Mouse (Mus musculus): ENCODE measurements at regions not wholly inside any gene's neighbourhood (a gene's known extent, or its start where the extent isn't known, plus 50 kb on each side); places are given as distances from the start of the nearest gene placed in this dataset.

- no peak for DNase-seq (ENCODE audit: low spot score)
Measured at GRCm38 (mm10) chr5:106392213-106392612, 65.8 kb downstream of the Barhl2 start.

DNA sequence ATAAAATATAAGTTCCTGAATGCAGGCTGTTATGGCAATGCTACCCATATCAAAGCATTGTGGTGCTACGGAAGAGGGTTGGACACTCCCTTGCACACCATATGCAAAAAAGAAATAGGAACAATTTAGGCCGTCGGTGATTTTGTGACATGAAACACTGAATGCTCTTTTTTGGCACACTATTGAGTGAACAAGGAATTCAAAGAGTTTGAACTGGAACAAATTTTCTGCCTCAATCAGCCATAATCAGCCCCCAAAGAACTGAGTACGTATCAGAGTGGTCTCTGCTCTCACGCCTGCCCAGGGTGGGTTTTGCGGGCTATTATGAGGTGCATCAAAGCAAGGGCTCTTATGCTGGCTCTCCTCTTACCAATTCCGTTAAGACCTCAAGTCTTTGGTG is 71.3 kb downstream of the Barhl2 start:
- no peak for DNase-seq (ENCODE audit: low spot score)

GRCm38 (mm10) chr5:106385838-106386237 is 72.1 kb downstream of the Barhl2 start:
- no peak for DNase-seq (ENCODE audit: low spot score)

GRCm38 (mm10) chr5:106385219-106385618 is 72.7 kb downstream of the Barhl2 start:
- DNase-seq (ENCODE audit: low spot score): no peak

DNA sequence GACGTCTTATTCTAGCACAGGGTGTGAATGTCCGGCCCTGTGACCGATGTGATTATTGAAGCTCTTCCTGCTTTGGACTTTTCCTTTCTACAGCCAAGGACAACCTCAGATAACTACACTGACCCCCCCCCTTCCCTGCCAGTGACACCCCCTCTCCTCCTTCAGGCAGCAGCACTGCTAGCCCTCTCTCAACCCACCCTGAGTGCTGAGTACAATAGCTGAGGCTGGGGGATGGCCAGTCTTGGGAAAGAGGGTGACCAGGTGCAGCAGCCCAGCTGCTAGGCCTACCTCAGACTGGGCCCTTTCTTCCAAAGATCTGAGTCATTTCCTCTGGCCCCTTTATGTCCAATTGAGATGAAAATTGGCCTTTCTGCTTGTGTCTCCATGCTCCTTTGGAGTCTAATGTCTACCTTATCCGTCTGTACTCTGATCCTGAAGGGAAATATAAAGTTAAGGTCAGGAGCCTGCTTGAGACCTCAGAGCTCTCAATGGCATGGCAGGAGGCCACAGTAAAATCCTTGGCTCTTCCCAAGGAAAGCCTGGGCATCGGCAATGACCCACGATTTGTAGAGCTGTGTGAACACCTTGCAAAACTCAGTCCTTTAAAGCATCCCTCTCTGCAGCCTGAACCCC is 73.7 kb downstream of the Barhl2 start:
- DNase-seq (ENCODE audit: low spot score): no peak

DNA sequence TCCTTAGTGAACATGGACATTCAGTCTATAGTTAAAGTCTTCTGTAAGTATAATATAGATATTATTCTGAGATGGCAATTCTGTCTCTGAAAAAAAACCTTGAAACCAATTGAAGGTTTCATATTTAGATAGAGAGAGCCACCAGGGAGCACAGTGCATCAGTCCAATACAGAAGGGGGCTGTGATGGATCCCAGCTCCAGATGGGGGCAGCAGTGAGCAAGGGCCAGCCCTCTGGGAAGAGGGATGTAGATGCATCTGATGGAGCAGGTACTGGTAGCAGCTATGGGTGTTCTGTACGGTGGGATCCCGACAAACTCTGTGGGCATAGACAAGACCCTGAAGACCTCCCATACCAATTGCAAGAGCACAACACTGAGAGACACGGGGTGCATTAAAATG is 76.0 kb downstream of the Barhl2 start:
- DNase-seq (ENCODE audit: low spot score): no peak

DNA sequence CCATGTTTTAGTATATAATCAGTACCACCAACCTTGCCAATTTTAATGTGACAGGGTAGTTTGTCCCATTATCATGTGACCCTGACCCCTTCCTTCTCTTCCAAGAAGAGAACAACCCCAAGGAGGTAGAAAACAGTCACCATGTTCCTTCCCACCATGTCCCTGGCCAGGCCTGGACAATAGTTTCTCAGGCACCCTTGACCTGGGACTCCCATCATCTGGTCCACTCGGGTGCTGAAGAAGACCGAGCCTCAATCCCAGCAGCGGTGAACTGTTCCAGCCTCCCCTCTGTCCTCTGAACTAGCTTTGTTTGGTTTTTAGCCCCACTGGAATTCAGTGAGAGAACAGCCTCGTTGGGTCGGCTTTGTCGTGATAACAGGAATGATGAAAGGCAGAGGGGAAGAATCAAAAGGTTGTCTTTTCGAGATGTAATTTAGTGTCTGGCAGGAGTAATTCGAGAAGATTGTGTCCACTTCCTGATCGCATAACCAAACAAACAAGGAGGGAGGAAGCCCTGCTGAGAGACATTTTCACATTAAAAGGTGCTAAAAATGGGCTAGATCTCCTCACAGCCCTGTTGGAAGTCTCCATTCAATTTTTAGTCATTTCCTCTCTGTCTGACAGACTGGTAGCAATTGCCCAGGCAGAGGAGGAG is 77.2 kb downstream of the Barhl2 start:
- no peak for DNase-seq (ENCODE audit: low spot score)

GRCm38 (mm10) chr5:106376781-106377525 is 81.0 kb downstream of the Barhl2 start:
- DNase-seq (ENCODE audit: low spot score): no peak

DNA sequence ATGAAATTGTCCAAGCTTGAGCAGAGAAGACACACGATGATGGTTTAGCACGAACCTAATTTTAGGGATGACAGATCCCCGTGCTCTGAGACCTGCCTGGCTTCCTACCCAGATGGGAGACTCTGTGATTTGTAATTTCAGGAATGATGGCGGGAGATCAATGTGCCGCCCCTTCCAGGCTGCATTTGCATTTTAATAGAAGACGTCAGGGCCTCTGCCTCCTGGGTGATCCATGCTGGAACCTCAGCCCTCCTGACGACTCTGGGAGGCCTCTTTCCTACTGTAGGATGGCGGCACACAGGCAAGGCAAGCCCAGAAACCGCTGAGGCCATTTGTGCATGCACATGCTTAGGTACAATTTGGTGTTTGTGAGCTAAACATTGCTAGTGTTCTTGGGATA is 90.1 kb downstream of the Barhl2 start:
- DNase-seq (ENCODE audit: low spot score): no peak

- no peak for DNase-seq (ENCODE audit: low spot score)
Measured at GRCm38 (mm10) chr5:106367312-106367711, 90.7 kb downstream of the Barhl2 start.

GRCm38 (mm10) chr5:106366006-106366405 is 92.0 kb downstream of the Barhl2 start:
- no peak for DNase-seq (ENCODE audit: low spot score)

DNA sequence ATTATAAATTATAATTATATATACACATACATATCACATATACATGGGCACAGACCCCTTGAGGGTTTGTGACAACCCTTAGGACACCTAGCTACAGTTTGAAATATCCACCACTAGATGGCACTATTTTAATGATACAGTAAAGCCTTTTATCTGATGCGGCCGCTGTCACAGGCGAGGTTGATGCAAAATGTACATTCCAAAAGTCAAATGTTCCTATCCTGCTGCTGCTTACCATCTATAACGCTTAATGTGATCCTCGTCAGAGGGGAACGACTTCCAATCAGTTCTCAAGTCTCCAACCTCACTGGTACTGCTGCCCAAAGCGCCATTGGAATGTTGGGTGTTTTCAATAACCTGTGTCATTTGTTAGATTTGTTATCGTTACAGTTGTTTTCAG is 92.9 kb downstream of the Barhl2 start:
- DNase-seq (ENCODE audit: low spot score): peak; percentile 8

DNA sequence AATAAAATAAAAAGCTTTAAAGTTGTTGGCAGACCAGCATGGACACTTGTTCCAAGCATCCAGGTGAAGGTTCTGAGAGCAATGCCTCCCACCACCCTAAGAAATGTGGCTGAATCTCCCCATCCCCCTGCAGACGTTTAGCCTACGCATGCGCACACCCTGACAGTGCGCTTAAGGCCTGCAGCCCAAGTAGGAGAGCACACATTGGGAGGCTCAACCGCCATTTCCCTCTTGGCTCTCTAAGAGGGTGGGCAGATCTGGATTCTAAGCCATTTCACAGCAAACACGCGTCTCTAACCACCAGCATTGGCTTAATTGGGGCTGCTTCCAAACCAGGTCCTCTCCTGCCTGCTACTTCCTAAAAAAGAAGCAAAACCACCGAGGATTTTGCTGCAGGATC is 106.6 kb downstream of the Barhl2 start:
- no peak for DNase-seq (ENCODE audit: low spot score)

DNA sequence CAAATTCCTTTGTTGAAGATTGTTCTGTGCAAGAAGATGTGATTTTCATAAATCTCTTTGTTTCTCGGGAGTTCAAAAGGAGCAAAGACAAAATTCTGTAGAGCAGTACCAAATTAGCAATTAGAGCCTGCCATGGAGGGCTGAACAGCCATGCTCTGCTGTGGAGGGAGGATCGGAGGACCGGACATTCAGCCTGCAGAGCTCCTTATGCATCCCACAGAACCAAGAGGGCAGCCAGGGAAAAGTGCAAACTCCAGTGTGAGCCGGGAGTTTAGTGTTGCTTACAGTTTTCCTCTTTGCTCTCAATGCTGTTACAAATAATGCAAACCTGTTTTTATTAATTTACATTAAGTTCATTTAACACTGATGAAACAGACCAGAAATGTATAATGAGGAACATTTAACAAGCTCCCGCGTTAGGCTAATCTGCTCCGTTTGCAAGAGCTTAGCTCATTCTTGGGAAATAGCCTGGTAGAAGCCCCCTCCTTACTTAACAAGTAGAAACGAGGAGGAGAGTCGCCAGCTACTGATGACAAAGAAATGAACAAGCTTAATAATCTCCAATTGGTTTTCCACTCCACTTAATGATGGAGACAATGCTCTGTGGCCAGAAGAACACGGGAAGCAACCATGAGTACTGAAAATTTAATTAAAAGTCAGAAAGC is 108.0 kb downstream of the Barhl2 start:
- no peak for DNase-seq (ENCODE audit: low spot score)

GRCm38 (mm10) chr5:106344308-106344707 is 113.7 kb downstream of the Barhl2 start:
- no peak for DNase-seq (ENCODE audit: low spot score)

DNA sequence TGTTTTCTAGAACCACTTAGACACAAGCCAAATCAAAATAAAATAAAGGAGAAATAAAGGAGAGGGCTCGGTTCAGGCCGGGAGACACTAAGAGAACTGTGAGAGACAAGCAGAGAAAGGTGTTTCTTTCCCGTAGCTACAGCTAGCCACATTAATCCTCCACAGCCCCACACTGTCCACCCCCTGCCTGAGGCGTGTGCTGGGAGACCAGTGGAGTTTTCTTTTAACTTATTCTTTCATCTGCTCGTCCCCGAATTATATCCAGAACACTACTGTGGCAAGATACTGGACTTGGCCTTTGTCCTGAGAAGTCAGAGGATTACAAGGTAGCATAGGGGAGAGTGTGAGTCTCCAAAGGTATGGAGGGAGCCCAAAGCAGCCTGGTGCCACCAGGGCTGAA is 114.4 kb downstream of the Barhl2 start:
- DNase-seq (ENCODE audit: low spot score): no peak

- no peak for DNase-seq (ENCODE audit: low spot score)
Measured at GRCm38 (mm10) chr5:106341361-106341760, 116.6 kb downstream of the Barhl2 start.

DNA sequence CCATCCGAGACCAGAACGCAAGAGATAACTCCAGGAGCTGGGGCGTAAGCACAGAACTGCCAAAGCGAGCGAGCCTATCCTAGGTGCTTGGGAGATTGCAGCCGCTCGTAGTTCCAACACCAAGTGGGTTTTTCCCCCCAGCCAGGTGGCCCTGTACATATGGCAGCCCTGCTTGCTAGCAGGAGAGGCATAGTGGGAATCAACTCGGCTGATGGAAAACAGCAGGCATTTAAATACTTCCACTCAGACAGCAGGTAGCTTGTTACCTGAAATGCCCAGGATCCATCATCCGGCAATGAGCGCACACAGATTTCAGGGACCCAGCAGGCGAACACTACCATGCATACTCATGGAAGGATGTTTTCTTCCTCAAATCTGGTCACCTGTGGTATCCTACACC is 122.3 kb downstream of the Barhl2 start:
- DNase-seq (ENCODE audit: low spot score): no peak

DNA sequence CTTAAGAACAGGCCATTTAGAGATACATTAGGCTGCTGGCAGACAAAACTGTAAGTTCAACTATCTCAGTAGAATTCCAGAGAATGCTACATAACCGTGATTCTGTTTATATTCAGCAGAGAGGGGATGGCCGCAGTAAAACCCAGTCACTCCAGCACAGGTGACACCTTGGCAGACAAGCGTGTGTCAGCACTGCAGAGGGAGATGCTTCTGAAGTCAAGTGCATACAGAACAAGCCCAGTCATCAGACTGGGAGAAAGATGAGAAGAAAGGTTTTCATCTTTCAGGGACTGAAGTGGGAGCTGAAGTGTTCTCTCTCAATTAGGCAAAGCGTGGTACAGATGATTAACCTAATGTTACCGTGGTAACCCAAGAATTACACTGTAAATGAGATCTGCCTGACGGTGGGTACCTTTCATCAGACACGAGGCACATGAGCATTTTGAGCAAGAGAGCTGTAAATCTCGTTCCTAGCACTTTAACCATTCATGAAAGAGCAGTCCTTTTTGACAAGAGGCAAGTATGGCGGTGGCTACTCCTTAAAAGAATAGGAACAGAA is 130.3 kb downstream of the Barhl2 start:
- no peak for DNase-seq (ENCODE audit: low spot score)

DNA sequence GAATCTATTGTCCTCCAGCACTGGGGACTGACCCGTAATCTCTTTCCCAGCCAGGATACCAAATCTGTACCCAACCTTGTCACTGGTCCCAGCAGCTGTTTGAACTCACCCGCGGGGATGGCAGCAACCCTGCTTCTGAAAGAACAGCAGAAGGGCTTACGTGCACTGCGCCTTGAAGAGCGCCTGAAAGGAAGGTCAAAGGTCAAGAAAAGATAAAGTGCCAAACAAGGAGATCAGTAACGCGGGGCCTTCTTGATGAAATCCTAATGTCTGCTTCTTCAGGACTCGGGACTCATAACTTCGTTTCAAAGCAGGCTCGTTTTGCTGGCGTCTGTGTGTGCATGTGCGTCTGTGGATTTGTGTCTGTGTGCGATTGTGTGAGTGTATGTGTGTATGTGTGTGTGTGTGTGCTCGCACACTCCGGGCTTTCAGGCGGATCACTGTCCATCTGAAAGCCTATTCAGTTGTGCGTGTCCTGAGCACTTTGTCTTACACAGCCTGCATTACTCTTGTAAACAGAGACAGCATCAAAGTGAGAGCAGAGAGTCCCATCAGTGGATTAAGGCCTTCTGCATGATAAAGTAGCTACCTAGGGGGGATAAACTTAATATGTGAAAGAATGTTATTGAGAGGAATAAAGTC is 135.3 kb downstream of the Barhl2 start:
- DNase-seq (ENCODE audit: low spot score): no peak

GRCm38 (mm10) chr5:106321426-106321825 is 136.5 kb downstream of the Barhl2 start:
- DNase-seq (ENCODE audit: low spot score): no peak

DNA sequence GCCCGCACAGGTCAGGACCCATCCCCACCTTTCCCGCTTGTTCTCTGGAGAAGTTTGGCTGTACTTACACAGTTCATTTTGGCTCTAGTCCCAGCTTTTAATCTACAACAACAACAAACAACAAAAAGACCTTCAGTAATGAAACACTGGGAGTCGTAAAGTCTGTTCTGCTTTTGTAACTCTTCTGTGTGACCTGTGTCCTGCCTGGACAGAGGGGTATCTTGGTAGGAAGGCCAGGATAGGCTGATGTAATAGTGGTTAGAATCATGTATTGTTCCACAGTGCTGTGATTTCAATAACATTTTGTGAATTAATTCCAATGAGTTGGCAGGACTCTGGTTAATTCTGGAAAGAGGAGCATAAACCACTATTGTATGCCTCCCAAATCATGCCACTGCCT is 136.9 kb downstream of the Barhl2 start:
- DNase-seq (ENCODE audit: low spot score): no peak
